Mouse (Mus musculus) limb, embryonic 10.5 days (tissue): ENCODE measurements around the gene Tulp2. TPM values are rescaled to one million over a fixed set of nuclear protein-coding genes. Genes with fewer than 3 reads are reported as not detected.
A peak's percentile ranks its signal among the peaks of the same experiment; 100 is the strongest.

ENCODE experiments used
- DNase-seq: peaks from one replicate; pipeline ENCODE4 v3.0.0-alpha.2; 2017; ENCODE audit warnings: low spot score
- H3K27ac ChIP-seq: fragments of 300-500 bp; sonication (generic); 2 replicates; pipeline ENCODE4 v1.5.1; 2016; ENCODE audit warnings: mild to moderate bottlenecking
- H3K27me3 ChIP-seq: fragments of 300-500 bp; sonication (generic); 2 replicates; pipeline ENCODE4 v1.6.1; 2016; ENCODE audit warnings: low read depth, mild to moderate bottlenecking; ENCODE audit not compliant: poor library complexity, severe bottlenecking
- H3K36me3 ChIP-seq: fragments of 300-500 bp; sonication (generic); 2 replicates; pipeline ENCODE4 v1.6.1; 2016; ENCODE audit warnings: mild to moderate bottlenecking, moderate library complexity
- H3K4me1 ChIP-seq: fragments of 300-500 bp; sonication (generic); 2 replicates; pipeline ENCODE4 v1.6.1; 2016
- H3K4me3 ChIP-seq: fragments of 300-500 bp; sonication (generic); 2 replicates; pipeline ENCODE4 v1.5.1; 2016; ENCODE audit warnings: mild to moderate bottlenecking, moderate library complexity
- H3K9me3 ChIP-seq: fragments of 300-500 bp; sonication (generic); replicated peaks from 2 replicates; pipeline ENCODE4 v1.6.1; 2016; ENCODE audit warnings: mild to moderate bottlenecking
- WGBS: fragments of 180-500 bp; shearing (Covaris S2); methylation state at CpG from one replicate; pipeline ENCODE4 v1.1.7; 2016; 5-methylcytosine and 5-hydroxymethylcytosine counted together
- polyA plus RNA-seq: library from polyadenylated mRNA; unstranded; fragments of >200 nt; fragmentation: Nextera tagmentation; extraction: Ambion mirVana; gene quantifications from 2 replicates; pipeline ENCODE4 v1.2.1, GENCODE M21; 2016

Tulp2 gene
- 1.8 and 2.2 TPM in 2 replicates for polyA plus RNA-seq

DNA sequence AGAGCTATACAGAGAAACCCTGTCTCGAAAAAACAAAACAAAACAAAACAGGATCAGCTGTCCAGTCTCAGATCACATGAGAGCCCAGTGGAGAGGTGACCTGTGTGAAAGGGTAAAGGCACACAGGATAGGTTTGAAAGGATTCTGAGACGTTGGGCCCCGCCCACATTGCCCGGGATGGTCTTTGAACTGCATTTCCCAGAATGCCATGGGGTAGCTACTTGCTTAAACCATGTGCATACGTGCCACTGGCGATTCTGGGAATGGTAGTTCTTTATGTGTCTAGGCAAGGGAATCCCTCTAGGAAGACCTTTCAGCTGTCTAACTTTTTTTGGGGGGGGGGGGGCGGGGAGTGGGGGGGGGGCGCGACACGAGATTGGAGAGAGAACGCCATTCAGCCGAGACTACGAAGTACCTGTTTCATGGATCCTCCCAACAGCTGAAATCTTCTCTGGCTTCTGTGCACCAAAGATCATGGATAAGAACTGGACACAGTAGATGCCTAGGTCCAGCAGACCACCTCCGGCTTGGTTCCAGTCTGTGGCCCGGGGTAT, at the start of gene Tulp2:
Tulp2 (plus strand) TSS at position 504 of the 554 bp plus-strand sequence.
- DNase-seq: peak; percentile 57
- Histone ChIP-seq H3K9me3 (no peaks in the 10 kb centered on the region), H3K4me1 (no peaks in the 10 kb centered on the region), H3K36me3 (peaks cover 9% of the 10 kb centered on the region), H3K27ac (no peak within 1 kb of the TSS), H3K4me3 (no peak within 1 kb of the TSS), H3K27me3 (no peaks in the 10 kb centered on the region)
- WGBS: 56% methylated on average over 15 of the region's 15 CpGs

DNA sequence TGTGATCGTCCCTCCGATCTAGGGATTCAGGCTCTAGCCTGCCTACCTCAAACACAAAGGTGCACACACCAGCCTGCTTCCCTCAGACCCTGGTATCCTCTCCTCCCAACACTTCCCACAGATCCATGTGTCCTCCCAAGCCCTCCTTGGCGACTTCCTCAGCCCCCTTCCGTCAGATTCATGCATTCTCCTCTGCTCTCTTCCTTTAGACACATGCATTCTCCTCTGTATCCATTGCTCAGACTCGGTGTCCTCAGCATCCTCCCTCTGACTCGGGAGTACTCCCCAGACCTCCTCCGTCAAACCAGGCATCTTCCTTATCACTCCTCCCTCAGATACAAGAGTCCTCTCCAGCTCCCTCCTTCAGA, 47.9 kb upstream of the Tulp2 start:
- Histone ChIP-seq H3K36me3 (peaks cover 41% of the 10 kb centered on the region), H3K27me3 (no peaks in the 10 kb centered on the region), H3K9me3 (no peaks in the 10 kb centered on the region), H3K27ac (peak overlapping the region; percentile 88), H3K4me1 (peaks cover 52% of the 10 kb centered on the region), H3K4me3 (peak overlapping the region; percentile 78)
- no peak for DNase-seq
- under 1% methylated on average over 7 of the region's 7 CpGs for WGBS

DNA sequence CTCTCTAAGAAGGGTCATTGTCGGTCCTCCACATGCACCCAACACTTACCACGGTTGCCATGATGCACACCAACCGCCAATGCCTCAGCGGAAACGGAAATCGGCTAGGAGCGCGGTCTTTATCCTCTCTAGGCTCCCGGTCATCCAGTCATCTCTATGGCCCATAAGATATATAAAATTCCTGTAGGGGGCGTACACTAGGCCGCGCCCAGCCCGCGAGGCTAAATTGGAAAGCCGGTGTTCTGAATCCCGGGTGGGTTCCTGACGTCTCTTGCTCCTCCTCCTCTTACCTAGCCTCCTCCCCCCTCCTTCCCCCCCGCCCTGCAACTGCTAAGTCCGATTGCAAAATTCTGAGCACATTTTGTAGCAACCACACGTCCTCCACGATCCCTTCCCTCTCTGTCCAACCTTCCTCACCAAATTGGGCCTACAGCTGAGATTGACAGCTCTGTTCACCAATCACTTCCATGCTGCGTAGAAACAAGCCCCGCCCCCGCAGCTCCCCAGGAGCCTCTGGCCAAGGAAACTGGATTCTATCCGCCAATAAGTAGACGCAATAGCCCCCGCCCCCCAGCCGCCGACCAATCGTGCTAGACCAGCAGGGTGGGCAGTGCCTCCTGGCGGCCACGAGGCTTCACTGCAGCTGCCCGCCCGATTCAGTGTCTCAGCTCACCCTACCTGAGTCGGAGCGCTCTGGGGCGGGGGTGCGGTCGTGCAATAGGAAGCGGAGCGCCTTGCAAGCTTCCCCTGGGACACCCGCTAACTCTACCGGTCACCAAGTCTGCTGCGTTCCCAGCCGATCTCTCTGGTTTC, 47.3 kb upstream of the Tulp2 start, which contains the start of gene Gys1:
Gys1 (plus strand) TSS at position 642 of the 813 bp plus-strand sequence.
- H3K27me3 ChIP-seq: no peaks in the 10 kb centered on the region
- under 1% methylated on average over 45 of the region's 45 CpGs for WGBS
- peaks cover 52% of the 10 kb centered on the region for H3K4me1 ChIP-seq
- DNase-seq: peak; percentile 100
- H3K27ac ChIP-seq: peak within 1 kb of the TSS; percentile 88
- peaks cover 38% of the 10 kb centered on the region for H3K36me3 ChIP-seq
- peak within 1 kb of the TSS; percentile 78 for H3K4me3 ChIP-seq
- H3K9me3 ChIP-seq: no peaks in the 10 kb centered on the region

DNA sequence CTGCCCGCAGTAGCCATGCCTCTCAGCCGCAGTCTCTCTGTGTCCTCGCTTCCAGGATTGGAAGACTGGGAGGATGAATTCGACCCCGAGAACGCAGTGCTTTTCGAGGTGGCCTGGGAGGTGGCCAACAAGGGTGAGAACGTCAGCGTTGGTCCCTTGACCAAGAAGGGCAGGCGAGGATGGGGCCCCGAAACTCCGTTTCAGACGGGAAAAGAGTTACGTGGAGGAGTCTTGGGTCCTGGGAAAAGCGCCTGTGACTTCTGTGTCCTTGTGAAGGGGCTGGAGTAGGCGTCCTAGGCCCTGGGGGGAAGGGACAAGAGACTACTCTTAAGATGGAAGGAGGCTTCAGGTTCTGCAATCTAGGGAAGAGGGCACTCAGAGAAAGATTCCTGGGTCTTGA, 46.6 kb upstream of the Tulp2 start:
- WGBS: 2% methylated on average over 16 of the region's 16 CpGs
- DNase-seq: no peak
- peak overlapping the region; percentile 78 for H3K4me3 ChIP-seq
- no peaks in the 10 kb centered on the region for H3K9me3 ChIP-seq
- H3K27ac ChIP-seq: peak overlapping the region; percentile 88
- no peaks in the 10 kb centered on the region for H3K27me3 ChIP-seq
- H3K4me1 ChIP-seq: peaks cover 52% of the 10 kb centered on the region
- H3K36me3 ChIP-seq: peaks cover 38% of the 10 kb centered on the region

DNA sequence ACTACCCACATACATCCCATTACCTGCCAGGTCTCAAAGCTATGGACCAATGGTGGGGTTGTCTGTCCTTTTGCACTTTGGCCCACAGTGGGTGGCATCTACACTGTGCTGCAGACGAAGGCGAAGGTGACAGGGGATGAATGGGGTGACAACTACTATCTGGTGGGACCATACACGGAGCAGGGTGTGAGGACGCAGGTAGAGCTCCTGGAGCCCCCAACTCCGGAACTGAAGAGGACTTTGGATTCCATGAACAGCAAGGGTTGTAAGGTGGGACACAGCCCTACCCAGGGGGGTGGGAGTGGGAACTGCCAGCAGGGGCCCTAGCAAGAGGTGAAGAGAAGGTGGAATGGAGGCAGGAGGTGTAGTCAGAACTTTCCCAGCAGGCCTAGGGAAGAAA, 45.2 kb upstream of the Tulp2 start:
- no peak for DNase-seq
- Histone ChIP-seq H3K4me1 (peaks cover 52% of the 10 kb centered on the region), H3K27ac (no peak overlapping the region; the same call in 1 of the 2 replicates), H3K4me3 (peak overlapping the region; percentile 35; the same call in 1 of the 2 replicates), H3K9me3 (no peaks in the 10 kb centered on the region), H3K36me3 (peaks cover 38% of the 10 kb centered on the region), H3K27me3 (no peaks in the 10 kb centered on the region)
- 93% methylated on average over 5 of the region's 5 CpGs for WGBS

DNA sequence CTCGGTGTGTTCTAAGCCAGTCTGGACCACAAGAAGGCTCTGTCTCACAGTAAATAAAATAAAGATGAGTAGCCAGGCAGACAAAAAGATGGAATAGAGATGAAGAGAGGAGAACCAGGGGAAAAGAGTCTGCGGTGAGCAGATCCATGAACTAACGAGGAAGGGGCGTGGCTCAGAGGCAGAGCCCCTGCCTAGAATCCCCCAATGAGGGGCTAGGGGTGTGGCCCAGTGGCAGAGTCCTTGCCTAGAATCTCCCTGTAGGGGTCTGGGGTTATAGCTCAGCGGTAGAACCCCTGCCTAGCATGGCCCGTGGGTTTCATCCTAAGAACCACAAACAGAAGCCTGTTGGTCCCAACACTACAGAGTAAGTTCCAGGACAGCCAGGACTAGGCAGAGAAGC, 44.6 kb upstream of the Tulp2 start:
- 20% methylated on average over 6 of the region's 6 CpGs for WGBS
- H3K9me3 ChIP-seq: no peaks in the 10 kb centered on the region
- peaks cover 52% of the 10 kb centered on the region for H3K4me1 ChIP-seq
- H3K27me3 ChIP-seq: no peaks in the 10 kb centered on the region
- peak overlapping the region; percentile 35 for H3K4me3 ChIP-seq
- peak overlapping the region; percentile 75 for H3K27ac ChIP-seq
- H3K36me3 ChIP-seq: peaks cover 35% of the 10 kb centered on the region
- peak; percentile 39 for DNase-seq

DNA sequence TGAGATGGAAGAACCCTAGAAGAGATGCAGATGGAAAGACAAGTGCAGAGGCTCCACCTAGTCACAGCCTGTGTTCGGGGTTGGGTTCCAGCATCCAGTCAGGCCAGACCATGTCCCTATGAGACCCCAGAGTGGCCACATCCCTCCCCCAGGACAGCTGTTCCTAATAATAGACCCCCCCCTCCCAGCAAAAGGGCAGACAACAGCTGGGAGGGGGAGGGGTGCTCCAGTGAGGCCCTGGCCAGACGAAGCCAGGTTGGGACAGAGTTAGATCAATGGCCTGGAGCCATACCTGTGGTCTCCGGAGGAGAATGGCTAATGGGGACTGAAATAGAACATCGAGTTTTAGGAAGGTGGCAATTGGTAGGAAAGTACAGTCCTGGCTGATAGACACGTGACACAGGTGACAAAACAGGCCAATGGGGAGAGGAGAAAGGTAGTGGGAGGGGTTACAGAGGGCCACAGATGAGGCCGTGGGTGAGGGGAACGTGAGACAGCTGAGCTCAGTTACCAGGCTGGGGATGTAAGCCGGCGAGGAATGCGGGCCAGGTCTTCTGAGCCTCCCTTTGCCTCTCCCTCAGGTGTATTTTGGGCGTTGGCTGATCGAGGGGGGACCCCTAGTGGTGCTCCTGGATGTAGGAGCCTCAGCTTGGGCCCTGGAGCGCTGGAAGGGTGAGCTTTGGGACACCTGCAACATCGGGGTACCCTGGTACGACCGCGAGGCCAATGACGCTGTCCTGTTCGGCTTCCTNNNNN, 44.0 kb upstream of the Tulp2 start, which contains the start of gene Ruvbl2:
Ruvbl2 (minus strand) TSS at position 576 of the 756 bp plus-strand sequence.
- Histone ChIP-seq H3K4me3 (peak within 1 kb of the TSS; percentile 35), H3K9me3 (no peaks in the 10 kb centered on the region), H3K27ac (peak within 1 kb of the TSS; percentile 75), H3K4me1 (peaks cover 48% of the 10 kb centered on the region), H3K36me3 (peaks cover 34% of the 10 kb centered on the region), H3K27me3 (no peaks in the 10 kb centered on the region)
- DNase-seq: peak; percentile 57
- WGBS: 13% methylated on average over 19 of the region's 19 CpGs

DNA sequence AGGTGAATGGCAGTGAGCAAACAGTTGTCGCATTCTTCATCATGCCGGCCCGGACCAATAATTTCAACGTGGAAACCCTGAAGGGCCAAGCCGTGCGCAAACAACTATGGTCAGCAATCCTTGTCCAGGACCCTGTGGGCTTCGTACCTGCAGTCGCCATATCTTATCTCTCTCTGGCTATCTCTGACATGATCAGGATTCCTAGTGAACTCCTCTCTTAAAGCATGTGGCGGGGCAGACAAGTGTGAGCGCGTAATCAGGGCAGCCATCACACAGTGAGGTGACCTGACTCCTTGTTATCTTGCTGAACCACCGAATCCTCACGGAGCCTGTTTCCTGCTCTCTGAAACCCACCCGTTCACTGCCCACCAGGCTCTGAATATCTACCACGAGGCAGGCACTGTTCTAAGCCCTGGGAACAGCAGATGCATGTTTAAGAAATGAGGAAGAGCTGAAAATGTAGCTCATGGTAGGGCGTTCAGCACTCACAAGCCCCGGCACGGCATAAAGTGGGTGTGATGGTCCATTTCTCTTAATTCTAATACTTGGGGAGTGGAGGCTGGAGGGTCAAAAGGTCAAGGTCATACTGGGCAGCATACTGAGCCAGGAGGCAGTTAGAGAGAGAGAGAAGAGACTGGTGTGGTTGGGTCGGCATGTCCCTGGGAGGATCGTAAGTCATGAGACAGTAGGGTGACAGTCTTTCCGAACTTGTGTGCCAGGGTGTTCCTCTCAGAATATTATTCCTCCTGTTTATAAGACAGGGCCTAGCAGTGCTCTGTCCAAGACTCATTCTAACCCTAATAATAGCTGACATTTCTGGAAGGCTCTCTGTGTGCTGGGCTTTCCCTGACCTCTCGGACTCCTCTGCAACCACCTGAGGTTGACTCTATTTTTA, 37.9 kb upstream of the Tulp2 start:
- Histone ChIP-seq H3K36me3 (peaks cover 83% of the 10 kb centered on the region), H3K9me3 (no peaks in the 10 kb centered on the region), H3K27me3 (no peaks in the 10 kb centered on the region), H3K27ac (no peak overlapping the region), H3K4me3 (no peak overlapping the region), H3K4me1 (peaks cover 2% of the 10 kb centered on the region; the same call in 1 of the 2 replicates)
- 85% methylated on average over 22 of the region's 22 CpGs for WGBS
- DNase-seq: no peak

DNA sequence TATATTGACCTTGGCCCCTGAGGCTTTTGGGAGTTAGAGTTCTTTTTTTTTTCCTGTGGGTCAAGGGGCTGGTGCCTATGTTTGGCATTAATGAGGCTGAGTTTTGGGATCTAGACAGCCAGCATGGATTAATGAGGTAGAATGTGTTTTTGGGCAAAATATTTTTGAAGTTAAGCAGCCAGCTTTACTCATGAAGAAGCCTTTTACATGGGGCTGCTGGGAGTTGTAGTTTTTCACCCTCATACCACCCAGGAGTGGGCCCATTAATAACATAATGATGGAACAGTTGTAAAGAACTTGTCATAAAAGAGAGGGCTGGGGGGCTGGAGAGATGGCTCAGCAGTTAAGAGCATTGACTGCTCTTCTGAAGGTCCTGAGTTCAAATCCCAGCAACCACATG, 35.1 kb upstream of the Tulp2 start:
- no peak for DNase-seq
- no peak overlapping the region for H3K27ac ChIP-seq
- H3K36me3 ChIP-seq: peaks cover 76% of the 10 kb centered on the region
- no peaks in the 10 kb centered on the region for H3K27me3 ChIP-seq
- no peaks in the 10 kb centered on the region for H3K9me3 ChIP-seq
- H3K4me3 ChIP-seq: no peak overlapping the region
- H3K4me1 ChIP-seq: peaks cover 2% of the 10 kb centered on the region; the same call in 1 of the 2 replicates

DNA sequence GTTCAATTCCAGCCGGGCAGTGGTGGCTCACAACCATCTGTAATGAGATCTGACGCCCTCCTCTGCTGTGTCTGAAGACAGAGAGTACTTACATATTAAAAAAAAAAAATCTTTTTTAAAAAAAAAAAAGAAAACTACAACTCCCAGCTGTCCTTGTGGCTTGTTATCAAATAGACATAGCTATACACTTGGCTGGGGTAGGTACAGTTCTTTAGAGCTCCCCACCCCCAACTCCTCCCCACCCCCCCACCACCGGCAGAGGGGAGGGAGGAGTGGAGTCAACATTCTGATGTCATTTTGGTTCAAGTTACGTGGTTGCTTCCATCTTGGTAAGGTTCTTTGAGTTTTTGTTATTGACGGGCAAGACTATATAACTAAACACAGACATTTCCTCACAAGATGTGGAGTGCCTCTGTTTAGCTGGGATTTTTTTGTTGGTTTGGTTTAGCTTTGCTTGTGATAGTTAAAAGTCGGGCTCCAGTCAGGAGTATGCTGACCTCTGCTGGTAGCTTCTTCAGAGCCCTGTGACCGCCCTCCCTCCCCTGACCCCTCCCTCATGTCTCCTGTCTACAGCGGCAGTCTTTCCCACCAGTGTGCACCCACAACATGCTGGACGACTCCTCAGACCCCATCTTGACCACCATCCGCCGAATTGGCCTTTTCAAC, 34.2 kb upstream of the Tulp2 start:
- WGBS: 29% methylated on average over 11 of the region's 11 CpGs
- no peak overlapping the region for H3K27ac ChIP-seq
- peak; percentile 40 for DNase-seq

DNA sequence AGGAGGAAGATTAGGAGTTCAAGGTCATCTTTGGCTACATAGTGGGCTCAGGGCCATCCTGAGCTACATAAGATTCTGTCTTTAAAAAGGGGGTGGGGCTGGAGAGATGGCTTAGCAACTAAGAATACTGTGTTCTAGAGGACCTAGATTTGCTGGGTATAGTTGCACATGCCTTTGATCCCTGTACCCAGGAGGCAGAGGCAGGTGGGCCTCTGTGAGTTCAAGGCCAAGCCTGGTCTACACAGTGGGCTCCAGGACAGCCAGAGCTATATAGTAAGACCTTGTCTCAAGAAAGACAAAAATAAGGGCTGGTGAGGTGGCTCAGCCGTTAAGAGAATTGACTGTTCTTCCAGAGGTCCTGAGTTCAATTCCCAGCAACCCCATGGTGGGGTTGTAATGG, 31.7 kb upstream of the Tulp2 start:
- WGBS: 97% methylated on average over 1 of the region's 1 CpGs
- Histone ChIP-seq H3K4me3 (no peak overlapping the region), H3K36me3 (peaks cover 76% of the 10 kb centered on the region), H3K27ac (no peak overlapping the region), H3K9me3 (no peaks in the 10 kb centered on the region), H3K27me3 (no peaks in the 10 kb centered on the region), H3K4me1 (peaks cover 2% of the 10 kb centered on the region; the same call in 1 of the 2 replicates)
- DNase-seq: no peak

More for the DNA sequence above, 34.2 kb upstream of the Tulp2 start:
- no peak overlapping the region for H3K4me3 ChIP-seq
- peaks cover 2% of the 10 kb centered on the region; the same call in 1 of the 2 replicates for H3K4me1 ChIP-seq
- peaks cover 80% of the 10 kb centered on the region for H3K36me3 ChIP-seq
- no peaks in the 10 kb centered on the region for H3K27me3 ChIP-seq
- no peaks in the 10 kb centered on the region for H3K9me3 ChIP-seq
